Mouse (Mus musculus): ENCODE results near the gene Ak5.

DNA sequence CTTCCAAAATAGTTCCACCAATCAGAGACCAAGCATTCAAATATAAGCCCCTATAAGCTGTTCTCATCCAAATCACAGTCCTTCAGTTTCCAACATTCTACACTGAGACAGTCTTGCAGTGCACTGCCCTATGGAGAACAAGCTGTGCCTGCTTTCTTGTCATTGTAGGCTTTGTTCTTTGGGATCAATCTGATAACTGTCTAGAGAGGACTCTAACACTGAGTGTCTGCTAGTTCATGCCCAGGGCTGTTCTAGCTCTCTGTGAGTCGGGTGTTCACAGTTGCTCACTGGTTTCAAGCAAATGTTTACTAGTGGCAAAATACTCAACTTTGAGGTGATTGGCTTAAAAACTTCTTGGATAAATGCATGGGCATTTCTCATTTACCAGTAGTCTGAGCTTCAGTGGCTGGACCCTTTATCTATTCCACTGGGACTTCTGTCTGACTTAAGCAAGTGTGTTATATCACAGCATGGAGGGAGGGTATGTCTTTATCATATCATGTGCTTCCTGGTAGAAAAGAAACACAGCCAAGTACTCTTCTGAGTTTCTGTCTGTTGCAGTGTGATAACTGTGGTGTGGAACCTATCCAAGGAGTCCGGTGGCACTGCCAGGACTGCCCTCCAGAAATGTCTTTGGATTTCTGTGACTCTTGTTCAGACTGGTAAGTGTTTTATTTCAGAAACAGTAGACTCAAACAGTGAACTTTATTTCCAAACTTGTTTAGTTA is 210.7 kb downstream of the Ak5 start:
- no peak for TF ChIP-seq MYOG (IDR thresholded peaks at IDR 0.05; ENCODE audit: control insufficient read depth, extremely low read depth, insufficient read length)
- TF ChIP-seq MAX (IDR thresholded peaks at IDR 0.05) = no peak
- TF ChIP-seq CTCF (IDR thresholded peaks at IDR 0.05; ENCODE audit: control insufficient read depth, insufficient read depth, insufficient read length) = no peak
- TF ChIP-seq USF1 (IDR thresholded peaks at IDR 0.05; ENCODE audit: low read depth) = no peak
- no peak for TF ChIP-seq MYOD1 (IDR thresholded peaks at IDR 0.05; ENCODE audit: control insufficient read depth, insufficient read length, low read depth)
